Mouse (Mus musculus) liver, adult 2 months (tissue): Measurements from ENCODE around the gene Iqgap3.

Source experiments
- CTCF ChIP-seq: fragments of 200-500 bp; IDR thresholded peaks from 2 replicates; pipeline ENCODE4 v1.5.1; 2011; ENCODE audit warnings: low read depth, low read length, control low read depth
- POLR2A ChIP-seq: fragments of 200-500 bp; IDR thresholded peaks from 2 replicates; pipeline ENCODE4 v1.6.1; 2011; ENCODE audit warnings: low read length, control low read depth; ENCODE audit not compliant: insufficient read depth; ENCODE audit errors: extremely low read depth

- TF ChIP-seq CTCF (no peak), POLR2A (no peak)
Observed at GRCm38 (mm10) chr3:88068386-88068785, 13.4 kb upstream of the Iqgap3 start.
